In the genomic region with DNA sequence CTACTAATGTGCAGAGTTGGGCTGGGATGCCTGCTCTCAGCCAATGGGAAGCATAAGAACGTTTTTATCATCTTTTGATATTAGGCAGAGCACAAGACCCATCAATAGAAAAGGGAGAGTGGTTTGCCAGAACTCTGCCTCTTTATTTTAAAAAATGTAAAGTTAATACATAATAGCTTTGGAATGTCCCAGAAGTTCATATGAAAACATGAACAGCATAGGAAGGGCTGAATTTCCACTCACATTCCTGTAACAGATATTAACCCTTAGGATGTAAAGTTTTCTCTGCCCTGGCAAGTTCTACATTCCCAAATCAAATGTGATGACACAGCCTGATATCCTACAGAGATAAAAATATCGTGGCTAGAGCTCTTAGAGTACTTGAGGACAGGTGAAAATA, we compare ENCODE assay signal across 22 mouse cellular contexts. TPM values are rescaled to one million over a fixed set of nuclear protein-coding genes. Genes with fewer than 3 reads are reported as not detected.
A peak's percentile ranks its signal among the peaks of the same experiment; 100 is the strongest.
DNase-seq lines count a peak whose midpoint lies in the region; ATAC-seq and TF ChIP-seq lines count a peak whose summit lies in the region.
"Had no signal": no experiment of that assay in that cellular context is flagged by ENCODE, and none has a peak within 500 bp of the region (broad histone marks: within the 10 kb centered on the region; RNA-seq: fewer than 3 reads in every experiment).

No protein-coding gene starts in this region.

- no peak for ATAC-seq in heart, postnatal 0 days (ENCODE audit: insufficient read depth, low read depth)
- peak; percentile 39; the same call in 1 of the 2 replicates for ATAC-seq in lung, embryonic 16.5 days (ENCODE audit: low read depth)
- peak; percentile 50 for ATAC-seq in intestine, embryonic 15.5 days
- ATAC-seq: activated CD4-positive, CD25-positive, alpha-beta regulatory T cell, adult 4 months; forebrain, embryonic 15.5 days; hindbrain, embryonic 16.5 days; midbrain, embryonic 13.5 days had no signal

- H3K9me3 ChIP-seq in heart, postnatal 0 days (replicated peaks; ENCODE audit: control insufficient read depth, low read length) = no peaks in the 10 kb centered on the region
- H3K9me3 ChIP-seq in lung, embryonic 16.5 days (ENCODE audit: control insufficient read depth, low read length) = no peaks in the 10 kb centered on the region
- no peaks in the 10 kb centered on the region for H3K9me3 ChIP-seq in intestine, embryonic 15.5 days
- H3K9me3 ChIP-seq: embryonic facial prominence, embryonic 15.5 days; forebrain, embryonic 15.5 days; heart, embryonic 13.5 days; hindbrain, embryonic 10.5 days; liver, embryonic 13.5 days; midbrain, embryonic 13.5 days had no signal

- WGBS in heart, postnatal 0 days = 36% methylated on average over 2 of the region's 2 CpGs
- 37% methylated on average over 2 of the region's 2 CpGs for WGBS in heart, adult 2 months
- 32% methylated on average over 2 of the region's 2 CpGs for WGBS in lung, embryonic 16.5 days
- WGBS in intestine, embryonic 15.5 days = 47% methylated on average over 2 of the region's 2 CpGs

- H3K27me3 ChIP-seq in heart, postnatal 0 days (ENCODE audit: control insufficient read depth, insufficient read depth, low read length) = no peaks in the 10 kb centered on the region
- no peaks in the 10 kb centered on the region for H3K27me3 ChIP-seq in heart, adult 2 months (ENCODE audit: control insufficient read depth, insufficient read depth, low read length)
- H3K27me3 ChIP-seq in lung, embryonic 16.5 days (ENCODE audit: control insufficient read depth, insufficient read depth, low read depth, low read length) = no peaks in the 10 kb centered on the region
- H3K27me3 ChIP-seq in intestine, embryonic 15.5 days (replicated peaks) = no peaks in the 10 kb centered on the region
- H3K27me3 ChIP-seq: embryonic facial prominence, embryonic 15.5 days; forebrain, embryonic 15.5 days; heart, embryonic 13.5 days; liver, embryonic 13.5 days; megakaryocyte, embryonic 14.5 days; midbrain, embryonic 13.5 days had no signal

- 0 out of 2 replicates have a peak overlapping the region, but pooled peaks have one; percentile 2 for H3K27ac ChIP-seq in heart, postnatal 0 days (ENCODE audit: low read depth)
- H3K27ac ChIP-seq in heart, adult 2 months = no peak overlapping the region
- peak overlapping the region; percentile 4; the same call in 1 of the 2 replicates for H3K27ac ChIP-seq in lung, embryonic 16.5 days (ENCODE audit: low read length)
- H3K27ac ChIP-seq in intestine, embryonic 15.5 days = no peak overlapping the region
- no peak overlapping the region for H3K27ac ChIP-seq in layer of hippocampus, adult 2 months
- H3K27ac ChIP-seq: embryonic facial prominence, embryonic 15.5 days; forebrain, embryonic 15.5 days; hindbrain, embryonic 10.5 days; liver, embryonic 13.5 days; midbrain, embryonic 13.5 days had no signal

- no peak for DNase-seq in heart, postnatal 0 days (ENCODE audit: low spot score)
- no peak for DNase-seq in heart, adult 2 months
- DNase-seq in lung, postnatal 10 days = no peak
- no peak for DNase-seq in layer of hippocampus, adult 2 months (ENCODE audit: low spot score in 2 of 2)
- DNase-seq in adrenal gland, adult (ENCODE audit: inconsistent age in 2 of 2, low spot score in 1 of 2) = no peak
- DNase-seq: adrenal gland, postnatal 10 days; cerebellum, adult 8-10 months; cerebellum, postnatal 36 days; embryo, embryonic 11 days; kidney, adult 18-20 months; liver, embryonic 13.5 days; thymus, postnatal 14 days had no signal

- intact Hi-C loops in heart, adult 2 months (cut with DNase I) = no loop called here

- 0 out of 2 replicates have a peak, but pooled peaks cover 4% of the 10 kb centered on the region for H3K4me1 ChIP-seq in heart, postnatal 0 days (ENCODE audit: control insufficient read depth, insufficient read depth)
- H3K4me1 ChIP-seq in heart, adult 2 months (ENCODE audit: control insufficient read depth, insufficient read depth, low read length) = peaks cover 1% of the 10 kb centered on the region; the same call in 1 of the 2 replicates
- 0 out of 2 replicates have a peak, but pooled peaks cover 3% of the 10 kb centered on the region for H3K4me1 ChIP-seq in lung, embryonic 16.5 days (replicated peaks; ENCODE audit: control insufficient read depth, insufficient read depth, low read length)
- no peaks in the 10 kb centered on the region for H3K4me1 ChIP-seq in intestine, embryonic 15.5 days (replicated peaks)
- H3K4me1 ChIP-seq: forebrain, embryonic 15.5 days; liver, embryonic 13.5 days; midbrain, embryonic 13.5 days had no signal

- no peak for TF ChIP-seq CTCF in heart, postnatal 0 days (IDR thresholded peaks at IDR 0.05; ENCODE audit: low read depth)
- TF ChIP-seq CTCF in heart, adult 2 months (IDR thresholded peaks at IDR 0.05) = no peak
- TF ChIP-seq CTCF in layer of hippocampus, adult 2 months (conservative IDR thresholded peaks at IDR 0.05) = no peak

- no peaks in the 10 kb centered on the region for H3K36me3 ChIP-seq in heart, postnatal 0 days (replicated peaks; ENCODE audit: control insufficient read depth, insufficient read depth, low read length)
- no peaks in the 10 kb centered on the region for H3K36me3 ChIP-seq in heart, adult 2 months (ENCODE audit: control insufficient read depth, insufficient read depth, low read length)
- H3K36me3 ChIP-seq in lung, embryonic 16.5 days (ENCODE audit: control insufficient read depth, insufficient read depth, low read length) = no peaks in the 10 kb centered on the region
- no peaks in the 10 kb centered on the region for H3K36me3 ChIP-seq in intestine, embryonic 15.5 days
- H3K36me3 ChIP-seq: embryonic facial prominence, embryonic 15.5 days; forebrain, embryonic 15.5 days; heart, embryonic 13.5 days; hindbrain, embryonic 10.5 days; liver, embryonic 13.5 days; midbrain, embryonic 13.5 days had no signal

- no peak overlapping the region for H3K4me2 ChIP-seq in heart, postnatal 0 days (ENCODE audit: low read depth, low read length)
- H3K4me2 ChIP-seq in lung, embryonic 16.5 days (ENCODE audit: low read depth, low read length) = no peak overlapping the region
- H3K4me2 ChIP-seq in intestine, embryonic 15.5 days (replicated peaks) = no peak overlapping the region
- H3K4me2 ChIP-seq: embryonic facial prominence, embryonic 15.5 days; forebrain, embryonic 15.5 days; heart, embryonic 13.5 days; liver, embryonic 13.5 days; midbrain, embryonic 13.5 days had no signal

- H3K9ac ChIP-seq in heart, postnatal 0 days (replicated peaks; ENCODE audit: low read depth, low read length) = no peak overlapping the region
- H3K9ac ChIP-seq in heart, adult 2 months (ENCODE audit: low read depth, low read length) = no peak overlapping the region
- no peak overlapping the region for H3K9ac ChIP-seq in lung, embryonic 16.5 days (ENCODE audit: low read length)
- no peak overlapping the region for H3K9ac ChIP-seq in intestine, embryonic 15.5 days
- H3K9ac ChIP-seq: embryonic facial prominence, embryonic 15.5 days; forebrain, embryonic 15.5 days; heart, embryonic 13.5 days; liver, embryonic 13.5 days; midbrain, embryonic 13.5 days had no signal

- no peak for TF ChIP-seq POLR2A in heart, adult 2 months (IDR thresholded peaks at IDR 0.05; ENCODE audit: insufficient read depth, low read depth, low read length)

- no peak for TF ChIP-seq EP300 in heart, postnatal 0 days (IDR thresholded peaks at IDR 0.05; ENCODE audit: low read depth)
- TF ChIP-seq EP300 in heart, adult 2 months (IDR thresholded peaks at IDR 0.05; ENCODE audit: insufficient read depth, low read depth, low read length) = no peak

- H3K4me3 ChIP-seq in heart, postnatal 0 days (ENCODE audit: low read depth, low read length) = no peak overlapping the region
- no peak overlapping the region for H3K4me3 ChIP-seq in heart, adult 2 months
- H3K4me3 ChIP-seq in lung, embryonic 16.5 days (ENCODE audit: low read length) = no peak overlapping the region
- H3K4me3 ChIP-seq in intestine, embryonic 15.5 days (replicated peaks) = no peak overlapping the region
- H3K4me3 ChIP-seq in layer of hippocampus, adult 2 months = no peak overlapping the region
- H3K4me3 ChIP-seq: embryonic facial prominence, embryonic 15.5 days; forebrain, embryonic 15.5 days; heart, embryonic 13.5 days; hindbrain, embryonic 10.5 days; liver, embryonic 13.5 days; megakaryocyte, embryonic 14.5 days; midbrain, embryonic 13.5 days had no signal

- no peaks in the 10 kb centered on the region for H3K79me2 ChIP-seq in heart, adult 2 months (replicated peaks; ENCODE audit: control insufficient read depth, insufficient read depth, low read length)

RNA-seq across cellular contexts. Expression of gene Erbin, which starts 42.8 kb away (rescaled TPM):
- 30.2 and 44.3 TPM in 2 replicates for total RNA-seq in heart, postnatal 0 days (2014; rRNA removed; ENCODE audit: low replicate concordance)
- 8.9 and 10.9 TPM in 2 replicates for polyA plus RNA-seq in heart, postnatal 0 days (2015; fragmentation: Nextera tagmentation; extraction: Ambion mirVana)
- 10 to 100 TPM; 44.0 to 47.5 TPM for total RNA-seq in heart, adult 2 months (2021)
- 6.2 and 11.9 TPM in 2 replicates for polyA plus RNA-seq in heart, adult 2 months (2012; rRNA removed)
- polyA plus RNA-seq in lung, embryonic 16.5 days (2015; fragmentation: Nextera tagmentation; extraction: Ambion mirVana) = 16.8 and 17.2 TPM in 2 replicates
- polyA plus RNA-seq in intestine, embryonic 15.5 days (2015; fragmentation: Nextera tagmentation; extraction: Ambion mirVana) = 17.5 and 18.7 TPM in 2 replicates
- total RNA-seq in layer of hippocampus, adult 2 months (2021) = 10 to 100 TPM; 43.0 to 43.7 TPM

Comparison
In these comparisons a context has a peak if more than half of its experiments do, and no peak if none do; other contexts are left out.
1. H3K27ac ChIP-seq: peak in heart, postnatal 0 days (single experiment) and lung, embryonic 16.5 days (single experiment); none in heart, adult 2 months (single experiment), intestine, embryonic 15.5 days (single experiment) and layer of hippocampus, adult 2 months (single experiment).